Mouse (Mus musculus): ENCODE measurements around the gene Gm11444. TPM values are rescaled to one million over a fixed set of nuclear protein-coding genes. Genes with fewer than 3 reads are reported as not detected.

Gene Gm11444
- not detected in 2 replicates for polyA plus RNA-seq (2015; fragmentation: Nextera tagmentation; extraction: Ambion mirVana)

DNA sequence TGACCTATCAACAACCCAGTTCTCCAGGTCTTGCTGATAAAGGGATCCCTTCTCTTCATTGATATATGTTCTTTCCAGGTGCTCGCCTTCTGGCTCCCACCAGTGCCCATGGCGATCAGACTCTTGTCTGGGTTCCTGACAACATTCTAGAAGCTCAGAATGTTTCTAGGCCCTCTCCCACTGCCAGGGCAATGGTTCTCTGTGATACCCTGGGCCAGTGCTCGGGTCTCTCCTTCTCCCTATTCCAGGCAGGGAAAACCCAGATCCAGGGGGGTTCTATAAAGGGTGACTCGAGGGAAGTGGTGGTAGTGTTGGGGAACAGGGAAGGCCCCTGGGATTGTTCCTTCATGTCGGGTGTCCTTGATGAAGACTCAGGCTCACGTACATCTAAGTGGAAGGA lies at the start of gene Gm11444:
TSS of gene Gm11444 (minus strand) at position 101 of the 400 bp plus-strand sequence.
- Histone ChIP-seq H3K9me3 (replicated peaks; ENCODE audit: low read length) (no peaks in the 10 kb centered on the region), H3K4me1 (replicated peaks; ENCODE audit: insufficient read depth, low read length) (peaks cover 9% of the 10 kb centered on the region; the same call in 1 of the 2 replicates), H3K27ac (no peak within 1 kb of the TSS), H3K4me3 (replicated peaks; ENCODE audit: low read depth, low read length) (no peak within 1 kb of the TSS), H3K27me3 (ENCODE audit: insufficient read depth, low read length) (no peaks in the 10 kb centered on the region), H3K36me3 (ENCODE audit: insufficient read depth, low read length) (no peaks in the 10 kb centered on the region), H3K9ac (ENCODE audit: low read depth, low read length) (no peak within 1 kb of the TSS), H3K4me2 (ENCODE audit: low read length) (peak within 1 kb of the TSS; percentile 46; the same call in 1 of the 2 replicates)
- TF ChIP-seq CTCF (IDR thresholded peaks at IDR 0.05; ENCODE audit: low read depth): no peak
- DNase-seq (ENCODE audit: low spot score) (no peak), ATAC-seq (replicated peaks; ENCODE audit: low FRiP score, low read depth) (no peak)
- 96% methylated on average over 6 of the region's 6 CpGs for WGBS

DNA sequence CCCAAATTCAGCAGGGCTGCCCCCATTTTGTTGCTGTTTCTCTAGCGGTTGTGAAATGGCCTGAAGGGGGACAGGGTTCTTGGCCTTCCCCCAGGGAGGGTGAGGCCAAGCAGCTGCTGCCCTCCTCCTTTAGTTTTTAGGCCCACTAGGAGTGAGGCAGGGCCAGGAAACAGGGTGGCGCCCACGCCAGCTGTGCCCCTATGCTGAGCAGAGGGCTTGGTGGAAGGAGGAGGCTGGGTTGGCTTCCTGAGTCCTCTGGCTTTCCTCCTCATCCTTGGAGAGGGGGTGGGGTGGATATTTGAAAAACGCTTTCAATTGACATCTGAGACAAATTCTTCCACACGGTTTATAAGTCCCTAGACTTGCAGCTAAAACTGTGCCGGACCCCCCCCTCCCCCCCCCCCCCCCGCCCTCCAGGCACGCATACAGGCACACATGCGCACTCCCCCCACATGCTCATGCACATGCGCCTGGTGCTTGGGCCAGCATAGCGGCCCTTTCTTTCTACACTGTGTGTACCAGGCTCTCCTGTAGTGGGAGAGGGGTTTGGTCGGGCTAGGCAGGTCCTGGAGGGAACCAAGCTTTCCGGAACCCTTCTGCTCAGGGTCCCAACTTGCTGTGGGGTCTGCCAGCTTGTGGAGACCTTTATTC lies 46.3 kb upstream of the Gm11444 start:
- no peaks in the 10 kb centered on the region for H3K36me3 ChIP-seq (ENCODE audit: insufficient read depth, low read length)
- no peak overlapping the region for H3K4me2 ChIP-seq (ENCODE audit: low read length)
- H3K27ac ChIP-seq: no peak overlapping the region
- peaks cover 74% of the 10 kb centered on the region for H3K27me3 ChIP-seq (ENCODE audit: insufficient read depth, low read length)
- WGBS: 40% methylated on average over 11 of the region's 13 CpGs
- no peaks in the 10 kb centered on the region for H3K9me3 ChIP-seq (replicated peaks; ENCODE audit: low read length)
- H3K9ac ChIP-seq (ENCODE audit: low read depth, low read length): no peak overlapping the region
- H3K4me3 ChIP-seq (replicated peaks; ENCODE audit: low read depth, low read length): no peak overlapping the region
- ATAC-seq (replicated peaks; ENCODE audit: low FRiP score, low read depth): no peak
- no peaks in the 10 kb centered on the region for H3K4me1 ChIP-seq (replicated peaks; ENCODE audit: insufficient read depth, low read length)
- DNase-seq (ENCODE audit: low spot score): no peak
- TF ChIP-seq CTCF (IDR thresholded peaks at IDR 0.05; ENCODE audit: low read depth): no peak

DNA sequence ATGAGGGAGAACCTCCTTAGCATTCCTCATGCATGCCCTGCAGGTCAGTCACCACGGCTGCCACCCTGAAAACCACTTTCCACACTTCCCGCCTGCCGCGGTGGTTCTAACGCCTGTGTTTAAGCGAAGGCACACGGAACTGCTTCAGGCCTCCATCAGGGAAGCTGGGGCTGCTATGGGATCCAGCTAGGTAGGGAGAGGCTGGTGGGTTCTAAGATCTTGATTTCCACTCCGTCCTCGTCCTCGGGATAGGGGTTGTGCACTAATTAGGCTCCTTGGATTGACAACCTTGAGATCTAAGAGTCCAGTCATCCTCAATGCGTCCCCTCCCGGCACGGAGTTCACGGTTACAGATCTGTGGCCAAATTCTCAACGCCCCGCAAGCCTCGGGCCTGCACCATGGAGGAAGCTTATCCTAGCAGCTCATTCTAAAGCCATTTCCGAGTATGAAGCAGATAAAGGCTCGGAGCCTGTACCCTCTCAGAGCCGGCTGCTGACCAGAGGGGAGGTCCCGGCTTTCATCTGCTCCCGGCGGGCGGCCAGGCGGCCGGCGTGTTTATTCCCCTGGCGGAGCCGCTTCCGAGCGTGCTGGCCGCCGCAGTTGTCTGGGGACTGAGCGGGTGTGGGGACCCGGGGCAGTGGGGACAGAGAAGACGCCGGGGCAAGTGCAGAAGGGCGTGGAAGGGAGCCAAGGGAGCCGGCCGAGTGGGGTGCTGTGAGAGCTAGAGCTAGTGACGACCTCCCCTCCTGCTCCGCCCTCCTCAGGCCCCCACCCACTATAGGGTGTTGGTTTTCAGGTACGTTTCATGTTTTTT lies 44.8 kb upstream of the Gm11444 start:
- no peak for TF ChIP-seq CTCF (IDR thresholded peaks at IDR 0.05; ENCODE audit: low read depth)
- ATAC-seq (replicated peaks; ENCODE audit: low FRiP score, low read depth) (no peak), DNase-seq (ENCODE audit: low spot score) (peak; percentile 48)
- H3K9me3 ChIP-seq (replicated peaks; ENCODE audit: low read length): no peaks in the 10 kb centered on the region
- H3K4me3 ChIP-seq (replicated peaks; ENCODE audit: low read depth, low read length): peak overlapping the region; percentile 25
- peak overlapping the region; percentile 27; the same call in 1 of the 2 replicates for H3K9ac ChIP-seq (ENCODE audit: low read depth, low read length)
- no peak overlapping the region for H3K27ac ChIP-seq
- H3K36me3 ChIP-seq (ENCODE audit: insufficient read depth, low read length): no peaks in the 10 kb centered on the region
- H3K4me2 ChIP-seq (ENCODE audit: low read length): peak overlapping the region; percentile 47
- WGBS: 4% methylated on average over 43 of the region's 43 CpGs
- no peaks in the 10 kb centered on the region for H3K4me1 ChIP-seq (replicated peaks; ENCODE audit: insufficient read depth, low read length)
- peaks cover 81% of the 10 kb centered on the region for H3K27me3 ChIP-seq (ENCODE audit: insufficient read depth, low read length)

DNA sequence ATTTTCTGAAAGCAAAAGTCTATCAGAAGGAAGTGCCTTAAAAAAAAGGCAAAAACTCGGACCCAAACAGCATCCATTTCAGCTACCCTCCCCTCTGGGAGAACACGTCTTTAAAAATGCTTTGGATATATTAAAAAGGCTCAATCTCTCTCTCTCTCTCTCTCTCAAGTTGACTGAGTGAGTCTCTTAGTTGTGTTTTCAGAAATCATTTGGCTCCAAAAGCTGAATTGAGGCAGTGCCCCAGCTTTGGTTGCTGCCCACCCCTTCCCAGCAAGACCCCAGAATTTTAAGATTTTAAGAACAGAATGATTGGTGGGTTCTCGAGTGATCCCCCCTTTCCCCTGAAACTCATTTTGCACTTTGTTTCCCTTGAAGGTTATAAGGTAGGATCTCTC lies 44.0 kb upstream of the Gm11444 start:
- 18% methylated on average over 3 of the region's 3 CpGs for WGBS
- peaks cover 84% of the 10 kb centered on the region for H3K27me3 ChIP-seq (ENCODE audit: insufficient read depth, low read length)
- no peak overlapping the region for H3K4me2 ChIP-seq (ENCODE audit: low read length)
- H3K4me3 ChIP-seq (replicated peaks; ENCODE audit: low read depth, low read length): no peak overlapping the region
- no peak for TF ChIP-seq CTCF (IDR thresholded peaks at IDR 0.05; ENCODE audit: low read depth)
- no peak overlapping the region for H3K27ac ChIP-seq
- H3K4me1 ChIP-seq (replicated peaks; ENCODE audit: insufficient read depth, low read length): no peaks in the 10 kb centered on the region
- H3K36me3 ChIP-seq (ENCODE audit: insufficient read depth, low read length): no peaks in the 10 kb centered on the region
- no peak overlapping the region for H3K9ac ChIP-seq (ENCODE audit: low read depth, low read length)
- ATAC-seq (replicated peaks; ENCODE audit: low FRiP score, low read depth): no peak
- no peaks in the 10 kb centered on the region for H3K9me3 ChIP-seq (replicated peaks; ENCODE audit: low read length)
- no peak for DNase-seq (ENCODE audit: low spot score)

DNA sequence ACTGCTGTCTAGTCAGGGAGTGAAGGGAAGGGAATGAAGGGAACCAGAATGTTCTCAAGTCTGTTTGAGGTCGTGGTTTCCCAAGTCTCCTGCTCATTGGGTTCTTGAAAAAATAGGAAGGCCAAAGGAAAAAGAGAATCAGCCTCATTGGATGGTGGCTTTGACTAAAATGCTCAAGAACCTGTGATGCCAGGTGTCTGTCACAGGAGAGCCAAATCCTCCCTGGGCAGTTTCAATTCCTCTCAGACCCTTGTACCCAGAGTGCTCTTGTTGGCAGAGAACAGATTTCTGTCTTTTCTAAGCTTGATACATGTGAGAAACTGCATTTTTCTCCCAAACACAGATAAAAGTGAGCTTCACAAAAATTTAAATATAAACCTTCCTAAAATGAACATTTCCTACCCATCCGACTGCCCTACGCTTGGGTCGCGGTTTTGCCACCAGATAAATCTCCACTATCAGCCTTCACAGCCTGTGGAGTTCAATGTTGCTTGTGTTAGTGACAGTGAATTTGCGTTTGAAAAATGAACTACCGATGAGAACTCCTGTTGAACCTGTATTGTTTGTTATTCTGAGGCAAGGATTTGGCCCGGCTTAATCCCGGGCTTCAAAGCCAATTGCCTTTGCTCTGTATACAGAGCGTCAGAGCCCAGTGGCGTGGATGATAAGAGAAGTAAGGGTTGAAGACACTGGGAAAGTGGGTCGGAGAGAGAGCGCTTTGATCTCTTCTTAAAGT lies 43.4 kb upstream of the Gm11444 start:
- no peak for TF ChIP-seq CTCF (IDR thresholded peaks at IDR 0.05; ENCODE audit: low read depth)
- no peaks in the 10 kb centered on the region for H3K36me3 ChIP-seq (ENCODE audit: insufficient read depth, low read length)
- H3K4me2 ChIP-seq (ENCODE audit: low read length): no peak overlapping the region
- H3K27me3 ChIP-seq (ENCODE audit: insufficient read depth, low read length): peaks cover 87% of the 10 kb centered on the region
- H3K4me1 ChIP-seq (replicated peaks; ENCODE audit: insufficient read depth, low read length): no peaks in the 10 kb centered on the region
- no peak for DNase-seq (ENCODE audit: low spot score)
- no peaks in the 10 kb centered on the region for H3K9me3 ChIP-seq (replicated peaks; ENCODE audit: low read length)
- WGBS: 10% methylated on average over 13 of the region's 13 CpGs
- no peak overlapping the region for H3K9ac ChIP-seq (ENCODE audit: low read depth, low read length)
- H3K4me3 ChIP-seq (replicated peaks; ENCODE audit: low read depth, low read length): no peak overlapping the region
- no peak overlapping the region for H3K27ac ChIP-seq
- no peak for ATAC-seq (replicated peaks; ENCODE audit: low FRiP score, low read depth)

DNA sequence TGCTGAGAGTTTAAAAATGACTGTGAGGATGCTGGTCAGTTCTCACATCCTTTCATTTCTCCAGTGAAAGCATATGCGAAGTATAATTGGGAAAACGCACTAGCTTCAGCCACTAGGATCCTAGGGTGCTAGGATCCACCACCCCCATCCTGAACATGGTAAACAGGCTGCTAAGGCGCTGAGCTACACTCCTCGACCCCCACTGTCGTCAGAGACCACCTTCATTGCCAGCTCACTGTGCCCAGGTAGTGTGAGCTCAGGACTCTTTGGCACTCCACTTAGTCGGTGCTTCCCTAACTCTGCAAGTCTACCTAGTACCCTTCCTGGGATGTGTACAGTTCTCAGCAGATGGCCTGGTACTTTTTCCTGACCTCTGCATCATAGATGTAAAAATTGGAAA lies 42.6 kb upstream of the Gm11444 start:
- Histone ChIP-seq H3K27me3 (ENCODE audit: insufficient read depth, low read length) (peaks cover 84% of the 10 kb centered on the region), H3K4me3 (replicated peaks; ENCODE audit: low read depth, low read length) (no peak overlapping the region), H3K9ac (ENCODE audit: low read depth, low read length) (no peak overlapping the region)

More for the DNA sequence above, 42.6 kb upstream of the Gm11444 start:
- Histone ChIP-seq H3K9me3 (replicated peaks; ENCODE audit: low read length) (no peaks in the 10 kb centered on the region), H3K4me1 (replicated peaks; ENCODE audit: insufficient read depth, low read length) (0 out of 2 replicates have a peak, but pooled peaks cover 4% of the 10 kb centered on the region), H3K27ac (no peak overlapping the region), H3K4me2 (ENCODE audit: low read length) (no peak overlapping the region), H3K36me3 (ENCODE audit: insufficient read depth, low read length) (no peaks in the 10 kb centered on the region)
- TF ChIP-seq CTCF (IDR thresholded peaks at IDR 0.05; ENCODE audit: low read depth): no peak
- 3% methylated on average over 6 of the region's 6 CpGs for WGBS
- ATAC-seq (replicated peaks; ENCODE audit: low FRiP score, low read depth) (no peak), DNase-seq (ENCODE audit: low spot score) (no peak)

Data from kidney, postnatal 0 days (tissue).